Mouse (Mus musculus) right cerebral cortex, adult 18-20 months (tissue): ENCODE data around the gene Gm340.

Experiments used
- DNase-seq: peaks from one replicate; pipeline ENCODE4 v3.0.0; 2022; ENCODE audit warnings: mixed read lengths

Gene Gm340

GRCm38 (mm10) chr19:41581706-41582420 is at the start of gene Gm340:
Gene Gm340, plus strand, starts transcription at chr19:41582370.
- no peak for DNase-seq

GRCm38 (mm10) chr19:41534021-41534420 is 48.1 kb upstream of the Gm340 start:
- DNase-seq = no peak

- no peak for DNase-seq
Observed at GRCm38 (mm10) chr19:41556981-41557380, 25.2 kb upstream of the Gm340 start.

GRCm38 (mm10) chr19:41557491-41557890 is 24.7 kb upstream of the Gm340 start:
- DNase-seq = no peak

GRCm38 (mm10) chr19:41558891-41559486 is 23.2 kb upstream of the Gm340 start:
- DNase-seq = no peak

- DNase-seq = no peak
Observed at GRCm38 (mm10) chr19:41560856-41561255, 21.3 kb upstream of the Gm340 start.

GRCm38 (mm10) chr19:41568791-41569190 is 13.4 kb upstream of the Gm340 start:
- no peak for DNase-seq

- no peak for DNase-seq
Observed at GRCm38 (mm10) chr19:41573700-41574099, 8.5 kb upstream of the Gm340 start.

GRCm38 (mm10) chr19:41577576-41577975 is 4.6 kb upstream of the Gm340 start:
- DNase-seq = no peak

- DNase-seq = no peak
Observed at GRCm38 (mm10) chr19:41579311-41579920, 2.8 kb upstream of the Gm340 start.

GRCm38 (mm10) chr19:41582918-41583514 is 846 bp downstream of the Gm340 start:
- no peak for DNase-seq

- no peak for DNase-seq
Observed at GRCm38 (mm10) chr19:41586752-41587151, 4.6 kb downstream of the Gm340 start.

GRCm38 (mm10) chr19:41587431-41588222 is 5.5 kb downstream of the Gm340 start:
- DNase-seq = no peak

- no peak for DNase-seq
Observed at GRCm38 (mm10) chr19:41589026-41589425, 6.9 kb downstream of the Gm340 start.

- no peak for DNase-seq
Observed at GRCm38 (mm10) chr19:41589681-41590080, 7.5 kb downstream of the Gm340 start.

GRCm38 (mm10) chr19:41591808-41592207 is 9.6 kb downstream of the Gm340 start:
- no peak for DNase-seq

- no peak for DNase-seq
Observed at GRCm38 (mm10) chr19:41597170-41597894, 15.2 kb downstream of the Gm340 start.

- no peak for DNase-seq
Observed at GRCm38 (mm10) chr19:41600647-41601046, 18.5 kb downstream of the Gm340 start.

GRCm38 (mm10) chr19:41606208-41606987 is 24.2 kb downstream of the Gm340 start:
- DNase-seq = no peak

- DNase-seq = no peak
Observed at GRCm38 (mm10) chr19:41611683-41612082, 29.5 kb downstream of the Gm340 start.

GRCm38 (mm10) chr19:41613325-41614087 is 31.3 kb downstream of the Gm340 start:
- DNase-seq = no peak
